Mouse (Mus musculus): ENCODE measurements at regions not wholly inside any gene's neighbourhood (a gene's known extent, or its start where the extent isn't known, plus 50 kb on each side); places are given as distances from the start of the nearest gene placed in this dataset.

DNA sequence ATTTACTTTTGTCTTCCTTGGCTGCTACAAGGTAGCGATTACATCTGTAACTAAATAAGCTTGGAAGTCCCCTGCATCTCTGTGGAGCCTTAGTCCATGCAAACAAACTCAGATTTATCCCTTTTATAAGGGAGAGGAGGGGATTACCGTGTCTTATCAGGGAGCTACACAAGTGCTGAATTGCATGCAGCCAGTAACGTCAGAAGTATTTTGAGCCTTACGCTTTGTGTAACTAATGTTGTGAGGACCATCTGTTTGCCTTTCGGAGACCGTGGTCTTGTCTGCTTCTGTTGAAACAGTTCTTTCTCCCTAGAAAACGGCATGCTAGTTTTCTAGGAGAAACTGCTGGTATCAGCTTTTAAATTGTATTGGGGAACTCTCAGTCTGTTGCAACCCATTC lies 58.0 kb upstream of the Dmrta1 start:
- H3K27ac ChIP-seq (replicated peaks): no peak overlapping the region
- H3K36me3 ChIP-seq (ENCODE audit: control insufficient read depth, insufficient read depth, low read length): no peaks in the 10 kb centered on the region
- 30% methylated on average over 7 of the region's 7 CpGs for WGBS
- no peak overlapping the region for H3K9ac ChIP-seq (ENCODE audit: low read length)
- H3K27me3 ChIP-seq (ENCODE audit: control insufficient read depth, insufficient read depth, low read length): no peaks in the 10 kb centered on the region
- TF ChIP-seq EP300 (optimal IDR thresholded peaks at IDR 0.05): no peak
- H3K4me1 ChIP-seq (replicated peaks; ENCODE audit: control insufficient read depth, insufficient read depth): no peaks in the 10 kb centered on the region
- no peaks in the 10 kb centered on the region for H3K9me3 ChIP-seq (ENCODE audit: control insufficient read depth, low read length)
- no peak for DNase-seq (ENCODE audit: low spot score)
- no peak for ATAC-seq (ENCODE audit: low FRiP score, low TSS enrichment)
- no peak overlapping the region for H3K4me3 ChIP-seq (ENCODE audit: low read depth, low read length)
- no peak overlapping the region for H3K4me2 ChIP-seq (replicated peaks; ENCODE audit: low read depth)

DNA sequence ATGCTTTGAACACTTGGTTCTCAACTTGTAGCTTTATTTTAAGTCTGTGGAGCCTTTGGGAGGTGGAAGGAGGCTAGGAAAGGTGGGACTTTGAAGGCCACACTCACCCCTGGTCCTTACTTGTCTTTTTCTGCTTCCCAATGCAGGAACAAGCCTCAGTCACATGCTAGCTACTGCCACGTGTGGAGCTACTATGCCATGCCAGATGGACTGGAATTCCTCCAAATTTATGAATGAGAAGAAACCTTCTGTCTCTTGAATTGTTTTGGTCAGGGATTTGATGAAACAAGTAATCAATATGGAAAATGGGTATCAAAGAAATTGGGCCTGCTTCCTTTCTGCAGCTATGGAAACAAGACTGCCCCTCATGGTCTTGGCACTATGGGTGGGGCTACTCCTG lies 74.5 kb upstream of the Dmrta1 start:
- ATAC-seq (ENCODE audit: low FRiP score, low TSS enrichment) (no peak), DNase-seq (ENCODE audit: low spot score) (no peak)
- Histone ChIP-seq H3K4me2 (replicated peaks; ENCODE audit: low read depth) (no peak overlapping the region), H3K27ac (replicated peaks) (no peak overlapping the region), H3K4me3 (ENCODE audit: low read depth, low read length) (no peak overlapping the region), H3K9me3 (ENCODE audit: control insufficient read depth, low read length) (no peaks in the 10 kb centered on the region), H3K27me3 (ENCODE audit: control insufficient read depth, insufficient read depth, low read length) (no peaks in the 10 kb centered on the region), H3K9ac (ENCODE audit: low read length) (no peak overlapping the region), H3K36me3 (ENCODE audit: control insufficient read depth, insufficient read depth, low read length) (no peaks in the 10 kb centered on the region), H3K4me1 (replicated peaks; ENCODE audit: control insufficient read depth, insufficient read depth) (no peaks in the 10 kb centered on the region)
- TF ChIP-seq CTCF (IDR thresholded peaks at IDR 0.05; ENCODE audit: low read depth): no peak
- no peak for TF ChIP-seq EP300 (optimal IDR thresholded peaks at IDR 0.05)
- WGBS: 57% methylated on average over 1 of the region's 1 CpGs

DNA sequence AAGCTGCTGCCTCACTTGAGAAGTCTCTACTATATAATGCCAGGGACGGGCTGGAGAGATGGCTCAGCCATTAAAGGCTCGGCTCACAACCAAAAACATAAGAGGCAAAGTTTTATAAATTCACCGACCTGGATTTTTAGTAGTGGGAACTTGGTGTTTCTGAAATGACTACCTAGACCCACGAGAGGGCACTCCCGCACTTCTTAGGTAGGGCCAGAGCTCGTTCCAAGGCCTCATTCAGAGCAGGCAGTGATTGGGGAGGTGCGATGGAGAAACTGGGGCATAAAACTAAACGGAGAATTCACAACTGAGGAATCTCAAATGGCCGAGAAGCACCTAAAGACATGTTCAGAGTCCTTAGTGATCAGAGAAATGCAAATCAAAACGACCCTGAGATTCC lies 103.7 kb upstream of the Dmrta1 start:
- peak; percentile 38 for DNase-seq (ENCODE audit: low spot score)
- 11% methylated on average over 10 of the region's 10 CpGs for WGBS
- no peak overlapping the region for H3K27ac ChIP-seq (replicated peaks)

DNA sequence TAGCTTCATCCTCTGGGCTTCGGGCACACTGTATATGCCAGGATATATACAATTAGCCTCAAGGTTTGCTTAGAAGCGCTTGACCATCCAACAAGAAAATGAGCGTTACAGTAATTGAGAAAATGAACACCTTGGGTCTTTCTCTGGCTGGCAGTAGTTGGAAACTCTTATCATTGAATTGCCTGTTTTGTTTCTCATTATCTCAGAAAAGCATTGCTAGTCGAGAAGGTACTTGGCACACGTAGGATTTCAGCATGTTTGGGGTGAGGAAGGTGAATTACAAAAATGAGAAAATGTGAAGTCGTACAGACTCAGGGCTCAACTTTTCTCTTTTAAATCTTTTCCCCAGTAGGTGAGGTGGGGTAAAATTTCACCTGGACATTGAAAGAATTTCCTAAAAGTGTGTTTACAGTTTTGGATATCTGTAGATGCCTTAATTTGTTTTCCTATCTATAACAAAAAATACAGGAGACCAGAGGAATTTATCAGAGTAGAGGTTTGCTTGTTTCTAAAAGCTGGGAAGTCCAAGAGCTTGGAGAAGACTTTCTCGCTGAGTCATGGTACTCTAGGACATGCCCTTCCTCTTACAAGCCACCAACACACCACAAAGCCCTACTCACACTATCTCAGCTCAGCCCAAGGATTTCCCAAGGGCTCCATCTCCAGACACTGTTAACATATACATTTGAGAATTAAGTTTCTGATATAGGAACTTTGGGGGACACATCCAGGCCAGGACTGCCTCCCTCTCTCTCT lies 124.3 kb upstream of the Dmrta1 start:
- H3K36me3 ChIP-seq (ENCODE audit: control insufficient read depth, insufficient read depth, low read length): no peaks in the 10 kb centered on the region
- no peaks in the 10 kb centered on the region for H3K4me1 ChIP-seq (replicated peaks; ENCODE audit: control insufficient read depth, insufficient read depth)
- H3K4me3 ChIP-seq (ENCODE audit: low read depth, low read length): no peak overlapping the region
- H3K27ac ChIP-seq (replicated peaks): no peak overlapping the region
- DNase-seq (ENCODE audit: low spot score) (no peak), ATAC-seq (ENCODE audit: low FRiP score, low TSS enrichment) (no peak)
- no peak overlapping the region for H3K9ac ChIP-seq (ENCODE audit: low read length)
- H3K4me2 ChIP-seq (replicated peaks; ENCODE audit: low read depth): no peak overlapping the region
- 73% methylated on average over 7 of the region's 7 CpGs for WGBS
- TF ChIP-seq EP300 (optimal IDR thresholded peaks at IDR 0.05): no peak
- H3K27me3 ChIP-seq (ENCODE audit: control insufficient read depth, insufficient read depth, low read length): no peaks in the 10 kb centered on the region
- no peaks in the 10 kb centered on the region for H3K9me3 ChIP-seq (ENCODE audit: control insufficient read depth, low read length)

More for the DNA sequence above, 103.7 kb upstream of the Dmrta1 start:
- H3K4me1 ChIP-seq (replicated peaks; ENCODE audit: control insufficient read depth, insufficient read depth): no peaks in the 10 kb centered on the region
- TF ChIP-seq EP300 (optimal IDR thresholded peaks at IDR 0.05) (no peak), CTCF (IDR thresholded peaks at IDR 0.05; ENCODE audit: low read depth) (peak; percentile 72)
- ATAC-seq (ENCODE audit: low FRiP score, low TSS enrichment): no peak
- H3K36me3 ChIP-seq (ENCODE audit: control insufficient read depth, insufficient read depth, low read length): no peaks in the 10 kb centered on the region
- H3K9me3 ChIP-seq (ENCODE audit: control insufficient read depth, low read length): no peaks in the 10 kb centered on the region
- no peak overlapping the region for H3K9ac ChIP-seq (ENCODE audit: low read length)
- H3K4me3 ChIP-seq (ENCODE audit: low read depth, low read length): no peak overlapping the region
- no peak overlapping the region for H3K4me2 ChIP-seq (replicated peaks; ENCODE audit: low read depth)
- no peaks in the 10 kb centered on the region for H3K27me3 ChIP-seq (ENCODE audit: control insufficient read depth, insufficient read depth, low read length)

DNA sequence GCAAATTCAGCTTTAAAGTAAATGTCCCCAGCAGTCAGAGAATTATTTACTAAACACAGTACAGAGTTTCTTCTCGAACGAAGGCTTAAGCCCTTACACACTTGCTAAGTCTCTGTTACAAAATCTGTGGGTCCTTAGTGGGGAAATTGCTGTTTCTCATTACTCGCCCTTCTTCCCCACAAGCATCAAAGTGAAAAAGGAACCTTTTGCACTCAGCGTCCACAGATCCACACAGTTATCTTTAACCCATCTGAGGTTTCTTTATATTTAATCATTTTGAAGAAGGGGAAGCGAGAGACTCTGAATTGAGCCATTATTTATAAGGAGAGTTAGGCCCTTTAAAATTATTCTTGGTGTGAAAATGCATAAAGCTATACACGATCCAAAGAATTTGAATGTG lies 126.7 kb upstream of the Dmrta1 start:
- no peaks in the 10 kb centered on the region for H3K36me3 ChIP-seq (ENCODE audit: control insufficient read depth, insufficient read depth, low read length)
- DNase-seq (ENCODE audit: low spot score) (no peak), ATAC-seq (ENCODE audit: low FRiP score, low TSS enrichment) (no peak)
- H3K4me1 ChIP-seq (replicated peaks; ENCODE audit: control insufficient read depth, insufficient read depth): no peaks in the 10 kb centered on the region
- H3K9ac ChIP-seq (ENCODE audit: low read length): no peak overlapping the region
- no peaks in the 10 kb centered on the region for H3K27me3 ChIP-seq (ENCODE audit: control insufficient read depth, insufficient read depth, low read length)
- no peak overlapping the region for H3K4me2 ChIP-seq (replicated peaks; ENCODE audit: low read depth)
- no peak overlapping the region for H3K4me3 ChIP-seq (ENCODE audit: low read depth, low read length)
- H3K27ac ChIP-seq (replicated peaks): no peak overlapping the region
- TF ChIP-seq CTCF (IDR thresholded peaks at IDR 0.05; ENCODE audit: low read depth) (no peak), EP300 (optimal IDR thresholded peaks at IDR 0.05) (no peak)
- 69% methylated on average over 6 of the region's 6 CpGs for WGBS
- no peaks in the 10 kb centered on the region for H3K9me3 ChIP-seq (ENCODE audit: control insufficient read depth, low read length)

DNA sequence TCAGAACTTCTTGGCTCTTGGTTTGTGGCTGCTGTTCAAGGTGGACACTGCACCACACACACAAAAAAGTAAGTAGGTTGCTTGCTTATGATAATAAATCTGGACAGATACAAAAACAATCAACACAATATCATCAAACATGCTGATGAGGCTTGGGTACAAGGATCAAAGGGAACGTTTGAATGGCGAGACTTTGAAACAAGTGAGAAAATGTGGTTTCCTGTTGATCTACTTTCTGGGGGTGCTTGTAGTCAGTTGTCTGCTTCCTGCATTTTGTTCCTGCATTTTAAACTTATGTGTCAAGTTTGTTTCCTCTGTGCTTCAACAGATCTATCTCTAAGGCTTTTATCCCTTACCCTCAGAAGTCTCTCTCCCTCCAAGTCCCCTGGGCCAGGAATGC lies 128.7 kb upstream of the Dmrta1 start:
- no peak overlapping the region for H3K9ac ChIP-seq (ENCODE audit: low read length)
- H3K4me3 ChIP-seq (ENCODE audit: low read depth, low read length): no peak overlapping the region
- H3K27me3 ChIP-seq (ENCODE audit: control insufficient read depth, insufficient read depth, low read length): no peaks in the 10 kb centered on the region
- TF ChIP-seq EP300 (optimal IDR thresholded peaks at IDR 0.05) (no peak), CTCF (IDR thresholded peaks at IDR 0.05; ENCODE audit: low read depth) (no peak)
- WGBS: 78% methylated on average over 2 of the region's 2 CpGs
- DNase-seq (ENCODE audit: low spot score) (no peak), ATAC-seq (ENCODE audit: low FRiP score, low TSS enrichment) (no peak)
- no peak overlapping the region for H3K27ac ChIP-seq (replicated peaks)
- H3K9me3 ChIP-seq (ENCODE audit: control insufficient read depth, low read length): no peaks in the 10 kb centered on the region
- no peaks in the 10 kb centered on the region for H3K4me1 ChIP-seq (replicated peaks; ENCODE audit: control insufficient read depth, insufficient read depth)
- H3K36me3 ChIP-seq (ENCODE audit: control insufficient read depth, insufficient read depth, low read length): no peaks in the 10 kb centered on the region
- no peak overlapping the region for H3K4me2 ChIP-seq (replicated peaks; ENCODE audit: low read depth)
